Mouse (Mus musculus) bone marrow, adult 2 months (tissue): ENCODE data around the gene Thumpd3. TPM values are rescaled to one million over a fixed set of nuclear protein-coding genes. Genes with fewer than 3 reads are reported as not detected.

Source experiments
- H3K27ac ChIP-seq: fragments of 200-500 bp; 2 replicates; pipeline ENCODE4 v1.5.1; 2012; ENCODE audit warnings: low read depth, mild to moderate bottlenecking, control low read depth, inconsistent platforms, low read length; ENCODE audit not compliant: control insufficient read depth, poor library complexity, insufficient read depth
- H3K4me1 ChIP-seq: fragments of 200-500 bp; 2 replicates; pipeline ENCODE4 v1.6.1; 2011; ENCODE audit warnings: low read length; ENCODE audit not compliant: control insufficient read depth, insufficient read depth
- H3K4me3 ChIP-seq: fragments of 200-500 bp; replicated peaks from 2 replicates; pipeline ENCODE3; 2011; ENCODE audit warnings: mild to moderate bottlenecking, low read depth, low read length, control low read depth; ENCODE audit not compliant: control insufficient read depth
- CTCF ChIP-seq: fragments of 200-500 bp; IDR thresholded peaks from 2 replicates; pipeline ENCODE4 v1.5.1; 2011; ENCODE audit warnings: low read length, control low read depth; ENCODE audit not compliant: control insufficient read depth, insufficient read depth
- POLR2A ChIP-seq: fragments of 200-500 bp; IDR thresholded peaks from 2 replicates; pipeline ENCODE4 v1.6.1; 2011; ENCODE audit warnings: low read depth, mild to moderate bottlenecking, control low read depth, low read length, borderline replicate concordance; ENCODE audit not compliant: control insufficient read depth
- WGBS: fragments of 180-500 bp; shearing (Covaris S2); methylation state at CpG from one replicate; pipeline ENCODE4 v1.1.7; 2018; 5-methylcytosine and 5-hydroxymethylcytosine counted together
- polyA plus RNA-seq: library from polyadenylated mRNA; stranded (reverse); fragments of >200 nt; gene quantifications from 2 replicates; pipeline ENCODE4 v1.2.4, GENCODE M21; 2011; ENCODE audit warnings: low replicate concordance; ENCODE audit not compliant: missing spikeins, insufficient read depth, insufficient read length

Thumpd3 gene
- polyA plus RNA-seq, 1 experiment, result 34.7 TPM

GRCm38 (mm10) chr6:113032121-113032520, 13.9 kb upstream of the Thumpd3 start:
- H3K4me3 ChIP-seq, result no peak overlapping the region
- 72% methylated on average over 3 of the region's 3 CpGs for WGBS
- no peak overlapping the region for H3K27ac ChIP-seq
- no peaks in the 10 kb centered on the region for H3K4me1 ChIP-seq
- TF ChIP-seq POLR2A (no peak), CTCF (no peak)

GRCm38 (mm10) chr6:113033185-113033584, 12.8 kb upstream of the Thumpd3 start:
- no peak for TF ChIP-seq CTCF
- TF ChIP-seq POLR2A, result no peak
- no peak overlapping the region for H3K4me3 ChIP-seq
- H3K27ac ChIP-seq, result no peak overlapping the region
- H3K4me1 ChIP-seq, result no peaks in the 10 kb centered on the region
- 65% methylated on average over 2 of the region's 2 CpGs for WGBS

GRCm38 (mm10) chr6:113034466-113034865, 11.6 kb upstream of the Thumpd3 start:
- Histone ChIP-seq H3K4me1 (no peaks in the 10 kb centered on the region; the same call in 1 of the 2 replicates), H3K27ac (no peak overlapping the region), H3K4me3 (no peak overlapping the region)
- no peak for TF ChIP-seq POLR2A
- no peak for TF ChIP-seq CTCF
- 84% methylated on average over 6 of the region's 6 CpGs for WGBS

- no peaks in the 10 kb centered on the region; the same call in 1 of the 2 replicates for H3K4me1 ChIP-seq
- no peak overlapping the region for H3K27ac ChIP-seq
- no peak for TF ChIP-seq POLR2A
- no peak for TF ChIP-seq CTCF
- H3K4me3 ChIP-seq, result no peak overlapping the region
- WGBS, result 75% methylated on average over 4 of the region's 4 CpGs
Measured at GRCm38 (mm10) chr6:113036463-113037175, 9.4 kb upstream of the Thumpd3 start.

GRCm38 (mm10) chr6:113037946-113038734, 7.9 kb upstream of the Thumpd3 start:
- no peak overlapping the region for H3K4me3 ChIP-seq
- 18% methylated on average over 19 of the region's 19 CpGs for WGBS

GRCm38 (mm10) chr6:113038735-113039058, 7.3 kb upstream of the Thumpd3 start:
- H3K4me3 ChIP-seq, result no peak overlapping the region
- H3K4me1 ChIP-seq, result no peaks in the 10 kb centered on the region; the same call in 1 of the 2 replicates
- H3K27ac ChIP-seq, result no peak overlapping the region
- 73% methylated on average over 5 of the region's 5 CpGs for WGBS
- TF ChIP-seq POLR2A, result no peak
- TF ChIP-seq CTCF, result no peak

More at GRCm38 (mm10) chr6:113037946-113038734, 7.9 kb upstream of the Thumpd3 start:
- TF ChIP-seq POLR2A (no peak), CTCF (peak; percentile 96)
- Histone ChIP-seq H3K27ac (no peak overlapping the region), H3K4me1 (no peaks in the 10 kb centered on the region; the same call in 1 of the 2 replicates)

GRCm38 (mm10) chr6:113040319-113040718, 5.7 kb upstream of the Thumpd3 start:
- H3K27ac ChIP-seq, result no peak overlapping the region
- no peak overlapping the region for H3K4me3 ChIP-seq
- H3K4me1 ChIP-seq, result no peaks in the 10 kb centered on the region; the same call in 1 of the 2 replicates
- TF ChIP-seq CTCF (no peak), POLR2A (no peak)
- 61% methylated on average over 2 of the region's 2 CpGs for WGBS

- no peak overlapping the region for H3K4me3 ChIP-seq
- H3K27ac ChIP-seq, result 0 out of 2 replicates have a peak overlapping the region, but pooled peaks have one; percentile 7
- no peak for TF ChIP-seq POLR2A
- TF ChIP-seq CTCF, result no peak
- WGBS, result 31% methylated on average over 11 of the region's 11 CpGs
- no peaks in the 10 kb centered on the region; the same call in 1 of the 2 replicates for H3K4me1 ChIP-seq
Measured at GRCm38 (mm10) chr6:113041215-113041990, 4.6 kb upstream of the Thumpd3 start.

- WGBS, result 0% methylated on average over 11 of the region's 11 CpGs
- H3K4me3 ChIP-seq, result peak overlapping the region; percentile 84
- TF ChIP-seq POLR2A (no peak), CTCF (no peak)
- H3K27ac ChIP-seq, result peak overlapping the region; percentile 80
- no peaks in the 10 kb centered on the region; the same call in 1 of the 2 replicates for H3K4me1 ChIP-seq
Measured at GRCm38 (mm10) chr6:113045575-113045974, 450 bp upstream of the Thumpd3 start.
